Mouse (Mus musculus) neural tube, embryonic 13.5 days (tissue): ENCODE measurements around the gene Gtf3c5. TPM values are rescaled to one million over a fixed set of nuclear protein-coding genes. Genes with fewer than 3 reads are reported as not detected.

ENCODE experiments used
- ATAC-seq: fragments of 200-750 bp; cut with Nextera tagmentation; 2 replicates; pipeline ENCODE4 v1.8.0; 2017; ENCODE audit warnings: low read depth, mild to moderate bottlenecking, moderate TSS enrichment, moderate library complexity
- H3K27ac ChIP-seq: fragments of 300-500 bp; sonication (generic); replicated peaks from 2 replicates; pipeline ENCODE4 v1.5.1; 2015; ENCODE audit warnings: moderate library complexity, mild to moderate bottlenecking, inconsistent platforms
- H3K27me3 ChIP-seq: fragments of 300-500 bp; sonication (generic); 2 replicates; pipeline ENCODE4 v1.6.1; 2015; ENCODE audit warnings: mild to moderate bottlenecking, inconsistent platforms
- H3K36me3 ChIP-seq: fragments of 300-500 bp; sonication (generic); 2 replicates; pipeline ENCODE4 v1.6.1; 2015; ENCODE audit warnings: mild to moderate bottlenecking, inconsistent platforms
- H3K4me1 ChIP-seq: fragments of 300-500 bp; sonication (generic); replicated peaks from 2 replicates; pipeline ENCODE4 v1.6.1; 2015; ENCODE audit warnings: inconsistent platforms
- H3K4me2 ChIP-seq: fragments of 300-500 bp; sonication (generic); 2 replicates; pipeline ENCODE4 v1.6.1; 2015; ENCODE audit warnings: inconsistent platforms, mild to moderate bottlenecking, moderate library complexity
- H3K4me3 ChIP-seq: fragments of 300-500 bp; sonication (generic); 2 replicates; pipeline ENCODE4 v1.5.1; 2015; ENCODE audit warnings: mild to moderate bottlenecking, inconsistent platforms
- H3K9ac ChIP-seq: fragments of 300-500 bp; sonication (generic); 2 replicates; pipeline ENCODE4 v1.6.1; 2015; ENCODE audit warnings: moderate library complexity, mild to moderate bottlenecking, inconsistent platforms
- H3K9me3 ChIP-seq: fragments of 300-500 bp; sonication (generic); 2 replicates; pipeline ENCODE4 v1.6.1; 2016; ENCODE audit warnings: inconsistent platforms
- WGBS: fragments of 180-500 bp; shearing (Covaris S2); methylation state at CpG from one replicate; pipeline ENCODE4 v1.1.7; 2015; 5-methylcytosine and 5-hydroxymethylcytosine counted together
- polyA plus RNA-seq: library from polyadenylated mRNA; unstranded; fragments of >200 nt; fragmentation: Nextera tagmentation; extraction: Ambion mirVana; gene quantifications from 2 replicates; pipeline ENCODE4 v1.2.1, GENCODE M21; 2015

Gene Gtf3c5
- polyA plus RNA-seq, 1 experiment from 2014 or later, result 43.5 TPM

GRCm38 (mm10) chr2:28536766-28537633, 46.6 kb downstream of the Gtf3c5 start:
- Histone ChIP-seq H3K36me3 (peaks cover 16% of the 10 kb centered on the region), H3K27me3 (no peaks in the 10 kb centered on the region), H3K4me3 (no peak overlapping the region), H3K9ac (peak overlapping the region; percentile 28; the same call in 1 of the 2 replicates), H3K27ac (no peak overlapping the region; the same call in 1 of the 2 replicates), H3K9me3 (no peaks in the 10 kb centered on the region), H3K4me1 (peaks cover 90% of the 10 kb centered on the region), H3K4me2 (no peak overlapping the region)
- 75% methylated on average over 11 of the region's 11 CpGs for WGBS
- no peak for ATAC-seq

- H3K9me3 ChIP-seq, result no peaks in the 10 kb centered on the region
- peak overlapping the region; percentile 93 for H3K27ac ChIP-seq
- H3K4me1 ChIP-seq, result peaks cover 98% of the 10 kb centered on the region
- no peak overlapping the region for H3K4me3 ChIP-seq
- H3K4me2 ChIP-seq, result peak overlapping the region; percentile 76; the same call in 1 of the 2 replicates
- H3K27me3 ChIP-seq, result no peaks in the 10 kb centered on the region
- ATAC-seq, result no peak
- H3K36me3 ChIP-seq, result peaks cover 8% of the 10 kb centered on the region
- H3K9ac ChIP-seq, result peak overlapping the region; percentile 85
- 70% methylated on average over 4 of the region's 4 CpGs for WGBS
Measured at GRCm38 (mm10) chr2:28536166-28536565, 47.4 kb downstream of the Gtf3c5 start.

- WGBS, result 22% methylated on average over 7 of the region's 7 CpGs
- Histone ChIP-seq H3K4me1 (peaks cover 100% of the 10 kb centered on the region), H3K9ac (peak overlapping the region; percentile 85)
Measured at GRCm38 (mm10) chr2:28535650-28536049, 47.9 kb downstream of the Gtf3c5 start.

GRCm38 (mm10) chr2:28535263-28535540, 48.3 kb downstream of the Gtf3c5 start:
- 34% methylated on average over 4 of the region's 4 CpGs for WGBS

More at GRCm38 (mm10) chr2:28535650-28536049, 47.9 kb downstream of the Gtf3c5 start:
- H3K27ac ChIP-seq, result peak overlapping the region; percentile 93
- H3K9me3 ChIP-seq, result no peaks in the 10 kb centered on the region
- peak overlapping the region; percentile 59 for H3K4me3 ChIP-seq
- peak overlapping the region; percentile 76 for H3K4me2 ChIP-seq
- peaks cover 6% of the 10 kb centered on the region for H3K36me3 ChIP-seq
- ATAC-seq, result no peak
- H3K27me3 ChIP-seq, result no peaks in the 10 kb centered on the region

DNA sequence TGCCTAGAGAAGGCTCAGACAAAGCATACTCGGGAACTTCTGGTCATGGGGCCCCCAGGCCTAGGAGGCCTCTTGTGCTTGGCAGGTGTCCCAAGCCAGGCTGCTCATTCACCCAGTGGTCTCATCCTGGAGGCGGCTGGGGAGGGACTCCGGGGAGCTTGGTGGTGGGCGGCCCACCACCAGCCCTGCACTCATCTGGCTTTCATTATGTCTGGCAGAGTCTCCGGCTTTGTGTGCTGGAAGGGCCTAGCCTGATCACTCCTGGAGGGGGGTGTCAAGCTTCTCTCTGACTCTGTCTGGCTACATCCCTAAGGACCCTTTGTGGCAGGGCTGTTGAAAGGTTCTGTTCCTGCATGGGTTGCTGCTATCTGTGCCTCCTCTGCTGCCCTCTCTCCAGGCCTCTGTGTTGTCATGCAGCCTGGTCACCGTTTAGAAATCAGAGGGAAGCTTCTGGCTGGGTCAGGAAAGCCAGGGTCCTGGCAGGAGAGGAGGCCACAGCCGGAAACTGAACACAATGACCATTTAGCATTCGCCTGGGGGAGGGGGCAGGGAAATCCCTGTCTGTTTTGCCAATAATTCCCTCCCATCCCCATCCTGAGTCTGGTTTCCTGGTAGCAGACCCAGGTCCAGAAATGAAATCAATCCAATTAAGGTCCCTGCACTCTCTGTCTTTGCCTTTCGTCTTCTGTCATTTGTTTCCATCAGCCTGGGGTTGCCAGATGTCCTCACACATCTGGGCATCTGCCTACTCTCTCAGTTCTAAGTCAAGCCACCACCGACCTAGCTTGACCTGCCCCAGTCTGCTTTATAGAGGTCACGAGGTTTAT, 48.9 kb downstream of the Gtf3c5 start:
- WGBS, result 17% methylated on average over 11 of the region's 11 CpGs
- Histone ChIP-seq H3K9me3 (no peaks in the 10 kb centered on the region), H3K4me2 (peak overlapping the region; percentile 76), H3K4me3 (peak overlapping the region; percentile 59), H3K9ac (peak overlapping the region; percentile 85), H3K27me3 (no peaks in the 10 kb centered on the region), H3K4me1 (peaks cover 100% of the 10 kb centered on the region), H3K27ac (peak overlapping the region; percentile 93), H3K36me3 (no peaks in the 10 kb centered on the region)
- peak; percentile 34 for ATAC-seq

More at GRCm38 (mm10) chr2:28535263-28535540, 48.3 kb downstream of the Gtf3c5 start:
- peak overlapping the region; percentile 93 for H3K27ac ChIP-seq
- peak overlapping the region; percentile 85 for H3K9ac ChIP-seq
- H3K4me2 ChIP-seq, result peak overlapping the region; percentile 76
- no peak for ATAC-seq
- H3K4me1 ChIP-seq, result peaks cover 100% of the 10 kb centered on the region
- 0 out of 2 replicates have a peak, but pooled peaks cover 2% of the 10 kb centered on the region for H3K36me3 ChIP-seq
- no peaks in the 10 kb centered on the region for H3K27me3 ChIP-seq
- no peaks in the 10 kb centered on the region for H3K9me3 ChIP-seq
- peak overlapping the region; percentile 59 for H3K4me3 ChIP-seq

- 53% methylated on average over 7 of the region's 7 CpGs for WGBS
- H3K4me3 ChIP-seq, result peak overlapping the region; percentile 59
- H3K27ac ChIP-seq, result peak overlapping the region; percentile 93
- H3K36me3 ChIP-seq, result no peaks in the 10 kb centered on the region
- peak; percentile 12; the same call in 1 of the 2 replicates for ATAC-seq
- no peaks in the 10 kb centered on the region for H3K27me3 ChIP-seq
- H3K9me3 ChIP-seq, result no peaks in the 10 kb centered on the region
- H3K9ac ChIP-seq, result peak overlapping the region; percentile 85
- peaks cover 100% of the 10 kb centered on the region for H3K4me1 ChIP-seq
- peak overlapping the region; percentile 76 for H3K4me2 ChIP-seq
Measured at GRCm38 (mm10) chr2:28533901-28534435, 49.6 kb downstream of the Gtf3c5 start.

DNA sequence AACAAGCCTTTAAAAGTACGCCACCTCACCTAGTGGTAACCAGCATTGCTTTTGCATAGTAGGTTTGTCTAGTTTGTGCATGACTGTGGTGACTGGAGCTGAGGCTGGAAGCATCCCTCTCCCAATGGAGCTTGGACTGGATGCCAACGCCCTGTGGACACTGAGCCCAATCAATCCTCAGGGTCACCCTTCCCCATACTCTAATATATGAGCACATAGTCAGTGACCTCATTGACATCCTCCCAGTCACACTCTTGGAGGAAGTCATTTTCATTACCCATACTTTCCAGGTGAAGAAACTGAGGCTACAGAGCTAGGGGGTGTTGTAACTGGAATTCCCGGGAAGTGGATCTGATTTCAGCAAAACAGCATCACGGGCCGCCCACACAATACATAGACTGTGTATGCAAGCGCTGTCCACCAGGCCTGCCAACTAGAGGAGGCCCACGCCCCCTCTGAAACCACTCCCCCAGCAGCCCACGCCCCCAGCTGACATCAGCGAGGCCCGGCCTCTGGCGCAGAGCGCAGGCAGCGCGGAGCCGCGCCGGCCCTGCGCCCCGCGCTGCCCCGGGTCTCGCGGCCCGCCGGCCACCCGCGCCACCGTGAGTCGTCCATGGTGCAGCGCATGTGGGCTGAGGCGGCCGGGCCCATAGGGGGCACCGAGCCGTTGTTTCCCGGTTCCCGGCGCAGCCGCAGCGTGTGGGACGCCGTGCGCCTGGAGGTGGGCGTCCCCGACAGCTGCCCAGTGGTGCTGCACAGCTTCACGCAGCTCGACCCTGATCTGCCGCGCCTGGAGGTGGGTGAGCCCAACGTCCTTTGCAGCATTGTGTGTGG, 50.4 kb downstream of the Gtf3c5 start:
- Histone ChIP-seq H3K27ac (peak overlapping the region; percentile 93), H3K36me3 (no peaks in the 10 kb centered on the region), H3K4me2 (peak overlapping the region; percentile 76), H3K9ac (peak overlapping the region; percentile 85), H3K4me1 (peaks cover 100% of the 10 kb centered on the region), H3K4me3 (peak overlapping the region; percentile 59), H3K9me3 (no peaks in the 10 kb centered on the region), H3K27me3 (no peaks in the 10 kb centered on the region)
- peak; percentile 89 for ATAC-seq
- WGBS, result 3% methylated on average over 49 of the region's 49 CpGs

GRCm38 (mm10) chr2:28530311-28530710, 53.2 kb downstream of the Gtf3c5 start:
- H3K9ac ChIP-seq, result 0 out of 2 replicates have a peak overlapping the region, but pooled peaks have one; percentile 34
- no peaks in the 10 kb centered on the region for H3K36me3 ChIP-seq
- no peak overlapping the region for H3K4me3 ChIP-seq
- no peak for ATAC-seq
- peak overlapping the region; percentile 54; the same call in 1 of the 2 replicates for H3K27ac ChIP-seq
- no peaks in the 10 kb centered on the region for H3K27me3 ChIP-seq
- no peak overlapping the region for H3K4me2 ChIP-seq
- WGBS, result 62% methylated on average over 7 of the region's 7 CpGs
- H3K9me3 ChIP-seq, result no peaks in the 10 kb centered on the region
- peaks cover 100% of the 10 kb centered on the region for H3K4me1 ChIP-seq

DNA sequence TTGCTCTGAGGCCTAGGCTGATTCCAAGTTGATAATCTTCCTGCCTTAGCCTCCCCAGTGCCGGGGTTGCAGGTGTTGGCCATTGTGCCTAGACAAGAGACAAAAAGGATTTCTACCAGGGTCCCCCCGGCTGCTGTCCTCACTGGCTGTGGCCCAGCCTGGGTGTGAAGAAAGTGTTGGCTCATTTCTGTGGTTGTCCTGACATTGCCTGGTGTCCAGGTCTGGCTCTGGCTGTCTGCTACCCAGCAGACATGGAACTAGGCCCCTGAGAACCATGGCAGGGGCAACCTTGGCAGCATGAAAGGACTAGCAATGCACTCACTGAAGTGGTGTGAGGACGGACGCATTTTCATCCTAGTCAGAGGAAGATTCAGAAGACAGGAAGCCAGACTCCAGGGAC, 53.7 kb downstream of the Gtf3c5 start:
- WGBS, result 76% methylated on average over 4 of the region's 4 CpGs

DNA sequence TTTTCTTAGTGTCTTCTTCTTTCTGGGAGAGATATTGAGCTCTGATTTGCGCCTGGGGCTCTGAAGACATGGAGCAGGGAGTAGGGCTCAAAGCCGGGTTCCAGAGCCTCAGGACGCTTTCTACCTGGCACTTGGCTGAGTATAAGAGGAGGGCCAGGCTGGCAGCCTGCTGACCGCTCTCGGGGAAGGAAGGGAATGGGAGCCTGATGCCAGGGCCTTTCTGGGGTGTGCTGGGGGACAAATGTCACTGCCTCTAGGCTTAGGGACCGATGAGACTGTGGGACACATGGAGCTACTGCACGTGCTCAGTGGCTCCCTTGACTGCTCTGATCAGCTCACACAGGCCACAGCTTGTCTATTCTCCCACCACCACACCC, 55.2 kb downstream of the Gtf3c5 start:
- WGBS, result 87% methylated on average over 7 of the region's 7 CpGs
- no peak for ATAC-seq
- peak overlapping the region; percentile 3; the same call in 1 of the 2 replicates for H3K9ac ChIP-seq

More for the DNA sequence above, 53.7 kb downstream of the Gtf3c5 start:
- H3K27ac ChIP-seq, result peak overlapping the region; percentile 54
- no peaks in the 10 kb centered on the region for H3K9me3 ChIP-seq
- H3K4me1 ChIP-seq, result peaks cover 100% of the 10 kb centered on the region
- no peak overlapping the region for H3K4me2 ChIP-seq
- H3K36me3 ChIP-seq, result no peaks in the 10 kb centered on the region
- H3K4me3 ChIP-seq, result no peak overlapping the region
- H3K9ac ChIP-seq, result 0 out of 2 replicates have a peak overlapping the region, but pooled peaks have one; percentile 34
- no peaks in the 10 kb centered on the region for H3K27me3 ChIP-seq
- no peak for ATAC-seq

More for the DNA sequence above, 55.2 kb downstream of the Gtf3c5 start:
- no peak overlapping the region for H3K4me3 ChIP-seq
- H3K36me3 ChIP-seq, result no peaks in the 10 kb centered on the region
- no peak overlapping the region for H3K27ac ChIP-seq
- H3K4me1 ChIP-seq, result peaks cover 100% of the 10 kb centered on the region
- H3K9me3 ChIP-seq, result no peaks in the 10 kb centered on the region
- no peaks in the 10 kb centered on the region for H3K27me3 ChIP-seq
- H3K4me2 ChIP-seq, result no peak overlapping the region
